Mouse (Mus musculus) limb, embryonic 14.5 days (tissue): ENCODE measurements around the gene Nedd9. TPM values are rescaled to one million over a fixed set of nuclear protein-coding genes. Genes with fewer than 3 reads are reported as not detected.

Source experiments
- ATAC-seq: fragments of 200-750 bp; cut with Nextera tagmentation; 2 replicates; pipeline ENCODE4 v1.8.0; 2017; ENCODE audit warnings: low read depth, moderate number of reproducible peaks, moderate TSS enrichment; ENCODE audit not compliant: low FRiP score
- DNase-seq: peaks from one replicate; pipeline ENCODE4 v3.0.0-alpha.2; 2015; ENCODE audit warnings: low spot score
- H3K27ac ChIP-seq: fragments of 300-500 bp; sonication (generic); replicated peaks from 2 replicates; pipeline ENCODE4 v1.5.1; 2014; ENCODE audit warnings: low read depth, mild to moderate bottlenecking, low read length, moderate library complexity, mixed read lengths
- H3K27me3 ChIP-seq: fragments of 300-500 bp; sonication (generic); 2 replicates; pipeline ENCODE4 v1.6.1; 2014; ENCODE audit warnings: low read length, mixed read lengths; ENCODE audit not compliant: control insufficient read depth, insufficient read depth
- H3K36me3 ChIP-seq: fragments of 300-500 bp; sonication (generic); 2 replicates; pipeline ENCODE4 v1.6.1; 2014; ENCODE audit warnings: mild to moderate bottlenecking, low read length, moderate library complexity, mixed read lengths; ENCODE audit not compliant: control insufficient read depth, insufficient read depth
- H3K4me1 ChIP-seq: fragments of 300-500 bp; sonication (generic); 2 replicates; pipeline ENCODE4 v1.6.1; 2014; ENCODE audit warnings: antibody characterized with exemption, low read length, mixed read lengths; ENCODE audit not compliant: control insufficient read depth, insufficient read depth
- H3K4me2 ChIP-seq: fragments of 300-500 bp; sonication (generic); replicated peaks from 2 replicates; pipeline ENCODE4 v1.6.1; 2014; ENCODE audit warnings: low read depth, mild to moderate bottlenecking, low read length, moderate library complexity; ENCODE audit not compliant: severe bottlenecking
- H3K4me3 ChIP-seq: fragments of 300-500 bp; sonication (generic); replicated peaks from 2 replicates; pipeline ENCODE4 v1.5.1; 2014; ENCODE audit warnings: low read length
- H3K9ac ChIP-seq: fragments of 300-500 bp; sonication (generic); 2 replicates; pipeline ENCODE4 v1.6.1; 2014; ENCODE audit warnings: mild to moderate bottlenecking, low read depth, low read length, moderate library complexity; ENCODE audit not compliant: severe bottlenecking
- H3K9me3 ChIP-seq: fragments of 300-500 bp; sonication (generic); 2 replicates; pipeline ENCODE4 v1.6.1; 2016; ENCODE audit warnings: low read length; ENCODE audit not compliant: control insufficient read depth
- POLR2A ChIP-seq: fragments of 200-500 bp; IDR thresholded peaks from 2 replicates; pipeline ENCODE4 v1.8.0; 2012; ENCODE audit warnings: inconsistent platforms, mild to moderate bottlenecking, moderate library complexity, borderline replicate concordance; ENCODE audit not compliant: insufficient read depth, insufficient read length; ENCODE audit errors: extremely low read depth
- WGBS: fragments of 180-500 bp; shearing (Covaris S2); extraction: QIAGEN DNeasy Blood & Tissue Kit; methylation state at CpG from one replicate; pipeline ENCODE4 v1.1.7; 2014; 5-methylcytosine and 5-hydroxymethylcytosine counted together
- polyA plus RNA-seq, 2 experiments: library from polyadenylated mRNA; depleted of rRNA in 1 of 2; stranded (reverse) in 1 of 2; unstranded in 1 of 2; fragments of >200 nt; fragmentation: Nextera tagmentation in 1 of 2; extraction: Ambion mirVana in 1 of 2; gene quantifications; 2 replicates each; pipeline versions ENCODE4 v1.2.1 to v1.2.3; 2012 to 2014

Gene Nedd9
- polyA plus RNA-seq, 2 experiments, result 23.5 to 41.5 TPM

- H3K27me3 ChIP-seq, result no peaks in the 10 kb centered on the region
- no peak for ATAC-seq
- no peak for DNase-seq
- WGBS, result 90% methylated on average over 5 of the region's 5 CpGs
- H3K36me3 ChIP-seq, result peaks cover 23% of the 10 kb centered on the region
- H3K4me3 ChIP-seq, result no peak overlapping the region
- no peaks in the 10 kb centered on the region; the same call in 1 of the 2 replicates for H3K4me1 ChIP-seq
- no peak overlapping the region for H3K4me2 ChIP-seq
- no peak overlapping the region for H3K27ac ChIP-seq
- H3K9me3 ChIP-seq, result no peaks in the 10 kb centered on the region
- H3K9ac ChIP-seq, result no peak overlapping the region
- TF ChIP-seq POLR2A, result no peak
Observed at GRCm38 (mm10) chr13:41334641-41335000, 152.5 kb downstream of the Nedd9 start.

- DNase-seq (no peak), ATAC-seq (no peak)
- Histone ChIP-seq H3K4me3 (no peak overlapping the region), H3K27ac (no peak overlapping the region), H3K27me3 (no peaks in the 10 kb centered on the region), H3K36me3 (peaks cover 23% of the 10 kb centered on the region), H3K4me2 (no peak overlapping the region), H3K4me1 (no peaks in the 10 kb centered on the region; the same call in 1 of the 2 replicates), H3K9me3 (no peaks in the 10 kb centered on the region), H3K9ac (no peak overlapping the region)
- 84% methylated on average over 14 of the region's 14 CpGs for WGBS
- TF ChIP-seq POLR2A, result no peak
Observed at GRCm38 (mm10) chr13:41333889-41334640, 153.1 kb downstream of the Nedd9 start.

DNA sequence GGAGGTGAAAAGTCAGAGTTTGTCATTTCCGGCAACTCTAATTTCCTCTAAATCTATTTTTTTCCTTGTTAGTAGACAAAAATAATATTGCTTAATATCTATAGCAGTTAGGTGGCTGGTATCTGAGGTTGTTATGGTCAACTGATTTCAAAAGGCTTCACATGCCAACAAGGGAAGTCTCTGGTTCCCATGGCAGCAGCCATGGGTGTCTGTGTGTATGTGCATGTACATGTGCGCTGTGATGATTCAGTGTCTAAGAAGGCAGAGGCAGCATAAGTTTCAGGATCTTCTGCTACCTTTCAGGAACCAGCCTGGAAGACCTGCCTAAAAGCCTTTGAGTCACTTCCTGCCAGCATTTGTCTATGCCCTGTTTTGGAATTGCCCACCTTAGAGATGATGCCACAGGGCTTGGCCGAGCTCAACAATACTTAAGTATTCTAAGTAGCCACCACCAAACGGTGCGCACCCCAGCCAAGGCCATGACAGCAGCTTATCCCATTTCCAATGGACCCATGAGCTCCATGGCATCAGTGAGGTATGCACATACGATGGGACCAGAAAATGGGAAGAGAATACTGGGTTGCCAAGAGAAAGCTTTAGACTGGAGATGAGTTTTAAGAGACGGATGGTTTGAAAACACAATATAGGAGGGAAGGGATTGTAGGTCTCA is 155.4 kb downstream of the Nedd9 start:
- Histone ChIP-seq H3K36me3 (0 out of 2 replicates have a peak, but pooled peaks cover 8% of the 10 kb centered on the region), H3K9me3 (no peaks in the 10 kb centered on the region), H3K4me2 (no peak overlapping the region), H3K27ac (no peak overlapping the region), H3K27me3 (no peaks in the 10 kb centered on the region), H3K4me3 (no peak overlapping the region), H3K4me1 (no peaks in the 10 kb centered on the region; the same call in 1 of the 2 replicates), H3K9ac (no peak overlapping the region)
- TF ChIP-seq POLR2A, result no peak
- 93% methylated on average over 7 of the region's 7 CpGs for WGBS
- DNase-seq, result no peak
- no peak for ATAC-seq

DNA sequence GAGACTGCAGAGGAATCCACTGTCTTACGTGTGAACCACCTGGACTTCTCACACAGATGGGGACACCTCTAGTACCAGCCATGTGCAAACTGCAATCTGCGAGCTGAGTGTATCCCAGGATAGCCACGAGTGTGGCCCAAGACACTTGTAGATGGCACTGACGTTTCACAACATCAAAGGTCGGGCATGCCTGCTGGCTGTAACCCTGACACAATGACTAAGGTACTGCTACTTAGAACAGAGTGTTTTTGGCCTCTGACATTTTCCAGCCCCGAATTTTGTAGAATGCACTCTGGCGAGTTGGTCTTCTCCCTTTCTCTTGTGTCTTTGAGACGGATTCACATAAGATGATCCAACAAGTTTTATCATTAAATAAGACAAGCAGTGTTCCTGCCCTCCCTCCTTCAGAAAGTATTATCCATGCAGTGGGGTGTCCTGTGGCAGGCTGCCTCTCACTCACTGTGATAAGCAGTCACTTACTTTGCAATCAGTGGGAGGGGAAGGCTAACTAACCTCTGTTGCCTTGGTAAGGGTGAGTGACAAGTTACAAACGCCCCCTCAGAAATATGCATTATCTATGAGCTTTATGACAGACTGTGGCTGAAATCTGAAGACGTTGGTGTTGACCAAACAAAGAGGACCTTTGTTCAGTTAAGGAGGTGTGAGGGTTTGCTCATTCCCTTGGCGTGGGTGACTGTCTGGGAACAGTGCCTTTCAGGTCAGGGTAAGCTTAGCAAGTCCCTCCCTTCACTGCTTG is 156.4 kb downstream of the Nedd9 start:
- Histone ChIP-seq H3K9ac (no peak overlapping the region), H3K4me1 (no peaks in the 10 kb centered on the region; the same call in 1 of the 2 replicates), H3K27ac (no peak overlapping the region), H3K4me2 (no peak overlapping the region), H3K36me3 (peaks cover 10% of the 10 kb centered on the region; the same call in 1 of the 2 replicates), H3K9me3 (no peaks in the 10 kb centered on the region), H3K27me3 (no peaks in the 10 kb centered on the region), H3K4me3 (no peak overlapping the region)
- TF ChIP-seq POLR2A, result no peak
- WGBS, result 72% methylated on average over 11 of the region's 11 CpGs
- DNase-seq (no peak), ATAC-seq (no peak)

- Histone ChIP-seq H3K4me3 (no peak overlapping the region), H3K9me3 (no peaks in the 10 kb centered on the region), H3K9ac (no peak overlapping the region), H3K27me3 (no peaks in the 10 kb centered on the region), H3K4me2 (no peak overlapping the region), H3K27ac (no peak overlapping the region), H3K4me1 (no peaks in the 10 kb centered on the region; the same call in 1 of the 2 replicates), H3K36me3 (peaks cover 11% of the 10 kb centered on the region; the same call in 1 of the 2 replicates)
- no peak for TF ChIP-seq POLR2A
- 83% methylated on average over 4 of the region's 4 CpGs for WGBS
- ATAC-seq (no peak), DNase-seq (no peak)
Observed at GRCm38 (mm10) chr13:41330051-41330450, 157.1 kb downstream of the Nedd9 start.
